Mouse (Mus musculus): Measurements from ENCODE around the gene Oat.

GRCm38 (mm10) chr7:132605689-132606088 is 29.5 kb upstream of the Oat start:
- TF ChIP-seq POLR2A (IDR thresholded peaks at IDR 0.05; ENCODE audit: control insufficient read depth, extremely low read depth, insufficient read depth, low read length, poor library complexity) (no peak), CTCF (IDR thresholded peaks at IDR 0.05; ENCODE audit: borderline replicate concordance, control insufficient read depth, extremely low read depth, insufficient read depth, low read length, poor library complexity) (no peak)

Measured in thymus, adult 2 months (tissue).